Mouse (Mus musculus) spleen, adult 2 months (tissue): Measurements from ENCODE around the gene Olfr485. TPM values are rescaled to one million over a fixed set of nuclear protein-coding genes. Genes with fewer than 3 reads are reported as not detected.

Experiments
- DNase-seq, 2 experiments: peaks; one replicate each; pipeline versions ENCODE4 v3.0.0 to v3.0.0-alpha.2; 2012 to 2021; ENCODE audit warnings: low spot score in 2 of 2, low read depth in 1 of 2
- H3K27ac ChIP-seq: fragments of 200-500 bp; 2 replicates; pipeline ENCODE4 v1.5.1; 2012; ENCODE audit warnings: low read length, inconsistent platforms; ENCODE audit not compliant: insufficient read depth
- H3K27me3 ChIP-seq: fragments of 200-500 bp; 2 replicates; pipeline ENCODE4 v1.6.1; 2012; ENCODE audit warnings: mild to moderate bottlenecking, moderate library complexity, low read length, inconsistent platforms; ENCODE audit not compliant: control insufficient read depth, insufficient read depth
- H3K36me3 ChIP-seq: fragments of 200-500 bp; 2 replicates; pipeline ENCODE4 v1.6.1; 2012; ENCODE audit warnings: mild to moderate bottlenecking, low read length, inconsistent platforms; ENCODE audit not compliant: control insufficient read depth, insufficient read depth
- H3K4me1 ChIP-seq: fragments of 200-500 bp; 2 replicates; pipeline ENCODE4 v1.6.1; 2011; ENCODE audit warnings: inconsistent platforms; ENCODE audit not compliant: control insufficient read depth, insufficient read depth, insufficient read length
- H3K4me3 ChIP-seq: fragments of 200-500 bp; 2 replicates; pipeline ENCODE4 v1.5.1; 2011; ENCODE audit warnings: mild to moderate bottlenecking, inconsistent platforms; ENCODE audit not compliant: insufficient read depth, insufficient read length; ENCODE audit errors: extremely low read depth
- CTCF ChIP-seq: fragments of 200-500 bp; IDR thresholded peaks from 2 replicates; pipeline ENCODE4 v1.5.1; 2011; ENCODE audit warnings: mild to moderate bottlenecking, inconsistent platforms; ENCODE audit not compliant: insufficient read depth, insufficient read length, insufficient replicate concordance; ENCODE audit errors: extremely low read depth
- POLR2A ChIP-seq: fragments of 200-500 bp; IDR thresholded peaks from 2 replicates; pipeline ENCODE4 v1.6.1; 2011; ENCODE audit warnings: low read depth, low read length, inconsistent platforms
- WGBS: fragments of 180-500 bp; shearing (Covaris S2); methylation state at CpG from one replicate; pipeline ENCODE4 v1.1.7; 2018; 5-methylcytosine and 5-hydroxymethylcytosine counted together
- polyA plus RNA-seq: library from polyadenylated mRNA; depleted of rRNA; stranded (reverse); fragments of >200 nt; gene quantifications from 2 replicates; pipeline ENCODE4 v1.2.3, GENCODE M21; 2012; rRNA removed

The Olfr485 gene
- polyA plus RNA-seq, 1 experiment: not detected

DNA sequence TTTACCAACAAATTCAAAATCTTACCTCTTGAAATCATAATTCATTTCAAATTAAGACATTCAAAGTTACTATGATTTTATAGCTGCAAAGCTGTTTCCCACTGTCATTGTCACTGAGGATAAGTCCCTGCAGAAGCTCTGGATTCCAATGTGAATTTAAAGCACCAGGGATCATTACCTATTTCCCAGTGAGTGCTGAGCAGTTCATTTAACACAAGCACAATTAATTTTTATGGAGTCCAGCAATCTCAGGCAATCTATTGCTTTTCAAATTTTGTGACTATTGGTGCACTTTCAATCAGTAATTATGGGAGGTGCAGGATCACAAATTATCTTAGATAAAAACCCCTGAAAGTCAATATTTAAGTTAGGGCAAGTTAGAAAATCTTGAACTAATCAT is 32.3 kb downstream of the Olfr485 start, which contains the start of gene Olfr484:
Olfr484 (minus strand) TSS at position 101 of the 400 bp plus-strand sequence.
- H3K27me3 ChIP-seq: no peaks in the 10 kb centered on the region
- no peak for DNase-seq
- H3K4me1 ChIP-seq: no peaks in the 10 kb centered on the region
- no peak within 1 kb of the TSS for H3K27ac ChIP-seq
- no peak within 1 kb of the TSS for H3K4me3 ChIP-seq
- TF ChIP-seq CTCF (no peak), POLR2A (no peak)
- H3K36me3 ChIP-seq: no peaks in the 10 kb centered on the region

DNA sequence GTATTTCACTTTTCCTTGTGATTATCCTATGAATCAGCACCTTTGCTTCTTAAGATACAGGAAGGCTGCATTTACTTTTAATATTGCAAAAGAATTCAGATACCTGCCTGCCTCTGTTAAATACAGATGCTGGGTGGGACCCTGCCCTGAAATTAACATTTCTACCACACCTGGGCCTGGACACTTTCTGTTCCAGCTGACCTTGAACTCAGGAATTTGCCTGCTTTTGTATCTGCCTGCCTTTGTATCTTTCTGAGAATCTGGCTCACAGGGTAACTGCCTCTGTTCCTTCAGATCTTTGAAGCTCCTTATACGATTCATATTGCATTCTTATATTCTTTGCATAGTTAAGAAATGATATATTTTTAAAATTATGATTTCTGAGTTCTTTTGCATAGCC is 38.3 kb downstream of the Olfr485 start:
- Histone ChIP-seq H3K4me1 (no peaks in the 10 kb centered on the region), H3K4me3 (no peak overlapping the region), H3K36me3 (no peaks in the 10 kb centered on the region), H3K27me3 (no peaks in the 10 kb centered on the region), H3K27ac (no peak overlapping the region)
- TF ChIP-seq POLR2A (no peak), CTCF (no peak)
- no peak for DNase-seq
- 53% methylated on average over 1 of the region's 1 CpGs for WGBS

DNA sequence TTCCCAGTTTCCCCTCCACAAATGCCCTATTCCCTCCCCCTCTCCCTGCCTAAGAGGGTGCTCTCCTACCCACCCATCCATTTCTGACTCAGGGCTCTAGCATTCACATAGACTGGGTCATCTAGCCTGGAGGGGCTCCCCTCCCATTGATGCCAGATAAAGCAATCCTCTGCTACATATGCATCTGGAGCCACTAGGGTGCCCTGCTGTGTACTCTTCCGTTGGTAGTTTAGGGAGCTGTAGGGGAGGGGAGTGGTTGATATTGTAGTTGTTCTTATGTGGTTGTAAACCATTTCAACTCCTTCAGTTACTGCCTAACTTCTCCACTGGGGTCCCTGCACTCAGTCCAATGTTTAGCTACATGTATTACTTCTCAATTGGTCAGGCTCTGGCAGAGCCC is 39.0 kb downstream of the Olfr485 start:
- no peak for DNase-seq
- TF ChIP-seq CTCF: no peak
- no peak for TF ChIP-seq POLR2A
- 13% methylated on average over 1 of the region's 1 CpGs for WGBS
- no peak overlapping the region for H3K27ac ChIP-seq
- no peak overlapping the region for H3K4me3 ChIP-seq
- no peaks in the 10 kb centered on the region for H3K4me1 ChIP-seq
- H3K36me3 ChIP-seq: no peaks in the 10 kb centered on the region
- H3K27me3 ChIP-seq: no peaks in the 10 kb centered on the region

Other genes starting within 250 kb of the Olfr485 start
- not detected in 2 replicates for gene Olfr473, start 229.4 kb downstream of the Olfr485 start, polyA plus RNA-seq
- gene Olfr474, start 205.2 kb downstream of the Olfr485 start, polyA plus RNA-seq: not detected in 2 replicates
- gene Olfr476, start 195.1 kb downstream of the Olfr485 start, polyA plus RNA-seq: not detected in 2 replicates
- not detected in 2 replicates for gene Olfr477, start 173.2 kb downstream of the Olfr485 start, polyA plus RNA-seq
- gene Olfr478, start 125.9 kb downstream of the Olfr485 start, polyA plus RNA-seq: not detected in 2 replicates
- gene Olfr479, start 109.2 kb downstream of the Olfr485 start, polyA plus RNA-seq: not detected in 2 replicates
- not detected in 2 replicates for gene Olfr480, start 92.5 kb downstream of the Olfr485 start, polyA plus RNA-seq
- not detected in 2 replicates for gene Olfr481, start 80.0 kb downstream of the Olfr485 start, polyA plus RNA-seq
- gene Olfr482, start 62.3 kb downstream of the Olfr485 start, polyA plus RNA-seq: not detected in 2 replicates
- gene Olfr483, start 59.0 kb downstream of the Olfr485 start, polyA plus RNA-seq: not detected in 2 replicates
- gene Olfr484, start 32.4 kb downstream of the Olfr485 start, polyA plus RNA-seq: not detected in 2 replicates
- gene Olfr486, start 12.9 kb upstream of the Olfr485 start, polyA plus RNA-seq: not detected in 2 replicates
- not detected in 2 replicates for gene Olfr487, start 54.8 kb upstream of the Olfr485 start, polyA plus RNA-seq
- not detected in 2 replicates for gene Olfr488, start 98.5 kb upstream of the Olfr485 start, polyA plus RNA-seq
- not detected in 2 replicates for gene Olfr490, start 129.1 kb upstream of the Olfr485 start, polyA plus RNA-seq
- not detected in 2 replicates for gene Olfr491, start 153.6 kb upstream of the Olfr485 start, polyA plus RNA-seq
- not detected in 2 replicates for gene Olfr492, start 163.8 kb upstream of the Olfr485 start, polyA plus RNA-seq
- gene Olfr493, start 187.1 kb upstream of the Olfr485 start, polyA plus RNA-seq: not detected in 2 replicates
- not detected in 2 replicates for gene Olfr494, start 205.5 kb upstream of the Olfr485 start, polyA plus RNA-seq
- gene Olfr495, start 233.3 kb upstream of the Olfr485 start, polyA plus RNA-seq: not detected in 2 replicates